Mouse (Mus musculus) thymus, adult 18-20 months (tissue): ENCODE data around the gene Arhgef7.
"Not testable (repeated sequence)": the region's sequence is repeated elsewhere in the genome, so short reads cannot be mapped to it uniquely, and the experiment has no call there.

Experiments
- DNase-seq, 2 experiments: peaks; one replicate each; pipeline ENCODE4 v3.0.0; 2022; ENCODE audit warnings: mixed read lengths in 2 of 2

Gene Arhgef7

GRCm38 (mm10) chr8:11842757-11843156 lies 115.2 kb downstream of the Arhgef7 start:
- DNase-seq = no peak

- no peak for DNase-seq
Measured at GRCm38 (mm10) chr8:11843677-11844315, 116.3 kb downstream of the Arhgef7 start.

GRCm38 (mm10) chr8:11844316-11844685 lies 116.8 kb downstream of the Arhgef7 start:
- no peak for DNase-seq

- DNase-seq = no peak
Measured at GRCm38 (mm10) chr8:11846807-11847206, 119.3 kb downstream of the Arhgef7 start.

- DNase-seq = no peak
Measured at GRCm38 (mm10) chr8:11867832-11868231, 140.3 kb downstream of the Arhgef7 start.

GRCm38 (mm10) chr8:11874227-11874626 lies 146.7 kb downstream of the Arhgef7 start:
- not testable (repeated sequence) for DNase-seq

GRCm38 (mm10) chr8:11884646-11885045 lies 157.1 kb downstream of the Arhgef7 start:
- DNase-seq = no peak
